Mouse (Mus musculus) left cerebral cortex, adult 2 months (tissue): ENCODE results near the gene Dna2. TPM values are rescaled to one million over a fixed set of nuclear protein-coding genes. Genes with fewer than 3 reads are reported as not detected.
"Not testable (repeated sequence)": the region's sequence is repeated elsewhere in the genome, so short reads cannot be mapped to it uniquely, and the experiment has no call there.

Experiments used
- DNase-seq, 2 experiments: peaks; one replicate each; pipeline ENCODE4 v3.0.0; 2021 to 2022; ENCODE audit warnings: low spot score in 2 of 2, mixed read lengths in 1 of 2; ENCODE audit errors: extremely low spot score in 1 of 2
- H3K27ac ChIP-seq: fragments of 200-600 bp; 2 replicates; pipeline ENCODE4 v1.8.1; 2022
- H3K4me3 ChIP-seq: fragments of 200-600 bp; 2 replicates; pipeline ENCODE4 v1.8.1; 2022
- CTCF ChIP-seq: fragments of 200-600 bp; IDR thresholded peaks from 2 replicates; pipeline ENCODE4 v1.8.1; 2022; ENCODE audit warnings: antibody characterized with exemption, mild to moderate bottlenecking, moderate library complexity
- intact Hi-C: fragments of 180-260 bp; cut with DNase I; formaldehyde crosslinking; loops from one replicate; pipeline ENCODE4 v1.15.1; 2025
- long read RNA-seq, 2 experiments: library from polyadenylated mRNA; stranded (forward); transcript quantifications; one replicate each; pipeline ENCODE4 v2.0.0; 2021; ENCODE audit warnings: borderline mapping rate in 2 of 2
- total RNA-seq, 2 experiments: library from RNA; stranded (reverse); gene quantifications; 2 replicates each; pipeline ENCODE4 v1.2.3; 2021

Gene Dna2
- total RNA-seq, result 1 to 10 TPM in 1 of 2 experiments, under 1 TPM in 1; 0.91 to 1.9 TPM
- long read RNA-seq, experiment 1, partial matches to known transcripts, result 1 of 1 reads
- long read RNA-seq, experiment 1, other reads (novel, unspliced or antisense), result 0 of 1 reads
- long read RNA-seq, experiment 2, result 0 reads

GRCm38 (mm10) chr10:62946738-62947471 lies at the start of gene Dna2:
Dna2 (plus strand) TSS chr10:62947026.
- DNase-seq, result peak; percentile 72
- intact Hi-C loops, result no loop called here
- peak within 1 kb of the TSS; percentile 73 for H3K4me3 ChIP-seq
- peak; percentile 33 for TF ChIP-seq CTCF
- 0 out of 2 replicates have a peak within 1 kb of the TSS, but pooled peaks have one; percentile 6 for H3K27ac ChIP-seq

GRCm38 (mm10) chr10:62897437-62897836 lies 49.4 kb upstream of the Dna2 start:
- no peak overlapping the region for H3K27ac ChIP-seq
- no peak overlapping the region for H3K4me3 ChIP-seq
- TF ChIP-seq CTCF, result no peak
- DNase-seq, result no peak
- intact Hi-C loops, result no loop called here

GRCm38 (mm10) chr10:62898061-62898460 lies 48.8 kb upstream of the Dna2 start:
- no peak overlapping the region for H3K27ac ChIP-seq
- no peak for TF ChIP-seq CTCF
- no peak for DNase-seq
- H3K4me3 ChIP-seq, result no peak overlapping the region
- intact Hi-C loops, result no loop called here

- intact Hi-C loops, result no loop called here
- DNase-seq, result no peak
- H3K4me3 ChIP-seq, result no peak overlapping the region
- H3K27ac ChIP-seq, result no peak overlapping the region
- TF ChIP-seq CTCF, result no peak
Measured at GRCm38 (mm10) chr10:62900144-62900543, 46.7 kb upstream of the Dna2 start.

GRCm38 (mm10) chr10:62901826-62902225 lies 45.0 kb upstream of the Dna2 start:
- Histone ChIP-seq H3K4me3 (no peak overlapping the region), H3K27ac (no peak overlapping the region)
- no peak for TF ChIP-seq CTCF
- intact Hi-C loops, result no loop called here
- no peak for DNase-seq

- no peak overlapping the region for H3K4me3 ChIP-seq
- H3K27ac ChIP-seq, result no peak overlapping the region
- no peak for TF ChIP-seq CTCF
- intact Hi-C loops, result no loop called here
- no peak for DNase-seq
Measured at GRCm38 (mm10) chr10:62902829-62903228, 44.0 kb upstream of the Dna2 start.

- no peak for DNase-seq
- Histone ChIP-seq H3K27ac (no peak overlapping the region), H3K4me3 (no peak overlapping the region)
- no peak for TF ChIP-seq CTCF
- intact Hi-C loops, result no loop called here
Measured at GRCm38 (mm10) chr10:62906336-62906735, 40.5 kb upstream of the Dna2 start.

- DNase-seq, intact Hi-C loops, H3K4me3 ChIP-seq, H3K27ac ChIP-seq: not testable (repeated sequence)
Measured at GRCm38 (mm10) chr10:62908896-62909295, 37.9 kb upstream of the Dna2 start, which contains the start of gene Tet1. Tet1 (minus strand) TSS chr10:62908996.

GRCm38 (mm10) chr10:62911120-62911519 lies 35.7 kb upstream of the Dna2 start:
- intact Hi-C loops, result no loop called here
- H3K4me3 ChIP-seq, result no peak overlapping the region
- TF ChIP-seq CTCF, result no peak
- no peak overlapping the region for H3K27ac ChIP-seq
- no peak for DNase-seq

- H3K4me3 ChIP-seq, result no peak overlapping the region
- intact Hi-C loops, result no loop called here
- no peak overlapping the region for H3K27ac ChIP-seq
- no peak for TF ChIP-seq CTCF
- DNase-seq, result no peak
Measured at GRCm38 (mm10) chr10:62918985-62919384, 27.8 kb upstream of the Dna2 start.

GRCm38 (mm10) chr10:62919925-62920765 lies 26.7 kb upstream of the Dna2 start, which contains the start of gene Slc25a16:
Slc25a16 (plus strand) TSS chr10:62920633.
- peak within 1 kb of the TSS; percentile 95 for H3K4me3 ChIP-seq
- intact Hi-C loops, result loop anchor here (2.0 to 5.0 kb wide), 3 partner anchors 53 to 128 kb away; partner anchors contain the start of gene Ccar1
- DNase-seq, result peak; percentile 92 to 95
- no peak for TF ChIP-seq CTCF
- peak within 1 kb of the TSS; percentile 91 for H3K27ac ChIP-seq

GRCm38 (mm10) chr10:62920766-62921156 lies 26.1 kb upstream of the Dna2 start:
- H3K4me3 ChIP-seq, result peak overlapping the region; percentile 95
- intact Hi-C loops, result loop anchor here (2.0 to 5.0 kb wide), 3 partner anchors 53 to 128 kb away; partner anchors contain the start of gene Ccar1
- peak overlapping the region; percentile 91 for H3K27ac ChIP-seq
- TF ChIP-seq CTCF, result no peak
- DNase-seq, result no peak
